Mouse (Mus musculus): Measurements from ENCODE around the gene Dach2. TPM values are rescaled to one million over a fixed set of nuclear protein-coding genes. Genes with fewer than 3 reads are reported as not detected.

The Dach2 gene
- polyA plus RNA-seq, 1 experiment from 2014 or later: 5.2 TPM

DNA sequence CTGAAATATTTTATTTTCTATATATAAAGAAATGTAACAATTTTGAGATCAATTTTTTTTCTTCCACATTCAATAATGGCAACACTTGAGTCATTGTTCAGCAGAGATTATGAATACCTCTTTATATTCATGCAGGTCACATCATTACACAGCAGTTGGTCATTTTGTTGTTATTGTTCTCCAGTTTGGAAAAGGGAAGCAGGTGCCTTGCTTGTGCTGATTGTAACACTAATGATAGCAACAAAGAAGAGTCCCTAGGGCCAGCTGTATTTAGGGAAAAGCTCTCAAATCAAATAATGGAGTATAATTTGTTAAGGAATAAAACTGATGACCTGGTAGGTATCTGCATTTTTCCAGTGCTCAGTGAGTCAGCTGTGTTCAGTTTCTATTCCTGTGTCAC, 513.1 kb downstream of the Dach2 start:
- no peaks in the 10 kb centered on the region for H3K9me3 ChIP-seq (ENCODE audit: control insufficient read depth, low read length)
- no peak for DNase-seq (ENCODE audit: low spot score)

DNA sequence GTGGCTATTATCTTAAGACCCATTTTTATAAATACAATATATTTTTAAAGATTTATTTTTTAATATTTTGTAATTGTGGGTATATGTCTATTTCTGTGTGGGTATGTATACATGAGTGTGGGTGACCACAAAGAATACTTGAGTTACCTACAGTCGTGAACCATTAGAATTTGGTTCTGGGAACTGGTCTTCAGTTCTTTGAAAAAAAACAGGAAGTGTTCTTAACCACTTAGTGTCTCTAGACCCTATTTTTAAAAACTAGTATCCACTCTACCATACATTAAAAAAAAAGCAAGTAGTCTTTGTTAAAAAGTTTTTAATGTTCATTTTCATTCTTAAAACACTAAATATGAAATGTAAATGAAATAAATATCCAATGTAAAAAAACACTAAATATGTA, 529.5 kb downstream of the Dach2 start:
- H3K9ac ChIP-seq (ENCODE audit: low read length): no peak overlapping the region
- ATAC-seq (replicated peaks; ENCODE audit: low FRiP score, low TSS enrichment, low read depth): no peak
- no peaks in the 10 kb centered on the region for H3K9me3 ChIP-seq (ENCODE audit: control insufficient read depth, low read length)
- H3K4me1 ChIP-seq (replicated peaks; ENCODE audit: control insufficient read depth, insufficient read depth, low read length): no peaks in the 10 kb centered on the region
- no peak for DNase-seq (ENCODE audit: low spot score)
- 54% methylated on average over 1 of the region's 1 CpGs for WGBS
- no peak overlapping the region for H3K4me2 ChIP-seq (ENCODE audit: low read length)
- H3K4me3 ChIP-seq (ENCODE audit: low read depth, low read length): no peak overlapping the region
- no peaks in the 10 kb centered on the region for H3K27me3 ChIP-seq (replicated peaks; ENCODE audit: control insufficient read depth, insufficient read depth, low read length)
- no peaks in the 10 kb centered on the region for H3K36me3 ChIP-seq (ENCODE audit: control insufficient read depth, insufficient read depth, low read length)
- H3K27ac ChIP-seq (ENCODE audit: low read depth): no peak overlapping the region

More for the DNA sequence above, 513.1 kb downstream of the Dach2 start:
- no peak for ATAC-seq (replicated peaks; ENCODE audit: low FRiP score, low TSS enrichment, low read depth)
- Histone ChIP-seq H3K27me3 (replicated peaks; ENCODE audit: control insufficient read depth, insufficient read depth, low read length) (no peaks in the 10 kb centered on the region), H3K4me2 (ENCODE audit: low read length) (no peak overlapping the region), H3K4me3 (ENCODE audit: low read depth, low read length) (no peak overlapping the region), H3K27ac (ENCODE audit: low read depth) (no peak overlapping the region), H3K4me1 (replicated peaks; ENCODE audit: control insufficient read depth, insufficient read depth, low read length) (no peaks in the 10 kb centered on the region), H3K36me3 (ENCODE audit: control insufficient read depth, insufficient read depth, low read length) (no peaks in the 10 kb centered on the region), H3K9ac (ENCODE audit: low read length) (no peak overlapping the region)

DNA sequence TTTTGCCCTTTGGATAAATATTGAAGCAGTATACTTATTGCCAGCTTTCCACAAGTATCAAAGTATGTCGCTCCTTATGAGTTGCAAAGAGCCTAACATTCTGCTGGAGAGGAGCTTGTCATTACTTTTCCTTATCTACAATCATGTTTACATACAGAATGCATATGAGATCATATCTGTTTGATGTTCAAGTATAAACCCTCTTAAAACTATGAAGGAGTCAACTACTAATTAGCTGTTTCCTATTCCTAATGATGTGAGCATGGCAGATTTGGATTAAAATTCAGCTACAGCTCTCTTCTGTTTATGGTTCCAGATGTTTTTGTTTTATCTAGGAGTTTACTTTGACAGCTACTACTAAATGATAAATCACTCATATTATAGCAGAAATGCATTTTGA, 535.8 kb downstream of the Dach2 start:
- 83% methylated on average over 1 of the region's 1 CpGs for WGBS
- H3K27ac ChIP-seq (ENCODE audit: low read depth): no peak overlapping the region
- no peaks in the 10 kb centered on the region for H3K27me3 ChIP-seq (replicated peaks; ENCODE audit: control insufficient read depth, insufficient read depth, low read length)
- no peak overlapping the region for H3K4me2 ChIP-seq (ENCODE audit: low read length)
- H3K4me1 ChIP-seq (replicated peaks; ENCODE audit: control insufficient read depth, insufficient read depth, low read length): no peaks in the 10 kb centered on the region
- H3K9ac ChIP-seq (ENCODE audit: low read length): no peak overlapping the region
- ATAC-seq (replicated peaks; ENCODE audit: low FRiP score, low TSS enrichment, low read depth): no peak
- H3K36me3 ChIP-seq (ENCODE audit: control insufficient read depth, insufficient read depth, low read length): no peaks in the 10 kb centered on the region
- DNase-seq (ENCODE audit: low spot score): no peak
- no peak overlapping the region for H3K4me3 ChIP-seq (ENCODE audit: low read depth, low read length)
- H3K9me3 ChIP-seq (ENCODE audit: control insufficient read depth, low read length): no peaks in the 10 kb centered on the region

DNA sequence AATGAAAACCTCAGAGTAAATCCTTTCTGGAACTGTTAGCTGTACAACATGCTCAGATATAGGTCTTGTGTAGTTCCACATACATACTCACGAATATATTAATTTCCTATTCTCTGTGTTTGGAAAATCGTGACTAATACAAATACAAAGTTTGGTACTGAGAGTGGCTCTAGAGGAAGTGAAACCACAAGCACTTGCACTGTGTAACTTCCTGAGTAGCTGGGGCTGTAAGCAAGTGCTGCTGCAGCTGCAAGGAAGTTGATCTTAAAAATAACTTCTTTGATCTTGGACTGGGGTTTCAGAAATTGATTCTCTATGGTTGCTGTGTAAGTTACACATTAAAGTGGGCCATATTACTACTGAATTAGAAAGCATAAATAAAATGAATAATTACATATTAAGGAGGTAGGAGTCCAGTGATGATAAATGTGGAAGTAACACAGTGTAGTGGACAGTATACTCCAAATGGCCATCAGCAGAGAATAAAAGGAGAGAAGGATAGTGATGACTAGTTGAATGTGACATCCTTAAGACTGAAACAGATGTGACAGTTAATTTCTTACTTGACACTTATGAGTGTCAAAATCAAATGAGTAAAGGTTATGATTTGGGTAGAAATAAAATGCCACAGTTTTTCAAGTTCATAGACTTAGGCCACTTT, 570.7 kb downstream of the Dach2 start:
- no peak for ATAC-seq (replicated peaks; ENCODE audit: low FRiP score, low TSS enrichment, low read depth)
- WGBS: 62% methylated on average over 2 of the region's 2 CpGs

More for the DNA sequence above, 570.7 kb downstream of the Dach2 start:
- H3K27me3 ChIP-seq (replicated peaks; ENCODE audit: control insufficient read depth, insufficient read depth, low read length): no peaks in the 10 kb centered on the region
- H3K4me3 ChIP-seq (ENCODE audit: low read depth, low read length): no peak overlapping the region
- no peaks in the 10 kb centered on the region for H3K4me1 ChIP-seq (replicated peaks; ENCODE audit: control insufficient read depth, insufficient read depth, low read length)
- H3K9me3 ChIP-seq (ENCODE audit: control insufficient read depth, low read length): no peaks in the 10 kb centered on the region
- DNase-seq (ENCODE audit: low spot score): no peak
- no peak overlapping the region for H3K4me2 ChIP-seq (ENCODE audit: low read length)
- H3K27ac ChIP-seq (ENCODE audit: low read depth): no peak overlapping the region
- H3K36me3 ChIP-seq (ENCODE audit: control insufficient read depth, insufficient read depth, low read length): no peaks in the 10 kb centered on the region
- no peak overlapping the region for H3K9ac ChIP-seq (ENCODE audit: low read length)

Other genes with a start within 250 kb of the Dach2 start
- 15.2 and 16.9 TPM in 2 replicates for gene Chm, start 112.0 kb upstream of the Dach2 start, polyA plus RNA-seq (2014; fragmentation: Nextera tagmentation; extraction: Ambion mirVana)